Mouse (Mus musculus) liver, embryonic 14.5 days (tissue): ENCODE data around the gene 2510039O18Rik. TPM values are rescaled to one million over a fixed set of nuclear protein-coding genes. Genes with fewer than 3 reads are reported as not detected.

Source experiments
- ATAC-seq: fragments of 200-750 bp; cut with Nextera tagmentation; 2 replicates; pipeline ENCODE4 v1.8.0; 2017; ENCODE audit warnings: moderate number of reproducible peaks, mild to moderate bottlenecking, moderate library complexity; ENCODE audit not compliant: insufficient read depth
- DNase-seq, 3 experiments: peaks; one replicate each; pipeline ENCODE4 v3.0.0-alpha.2; 2012 to 2013; ENCODE audit warnings: low read depth in 3 of 3, low spot score in 3 of 3
- H3K27ac ChIP-seq: fragments of 300-500 bp; sonication (generic); 2 replicates; pipeline ENCODE4 v1.5.1; 2014; ENCODE audit warnings: moderate library complexity, mild to moderate bottlenecking, control low read depth, inconsistent platforms
- H3K27me3 ChIP-seq: fragments of 300-500 bp; sonication (generic); 2 replicates; pipeline ENCODE4 v1.6.1; 2014; ENCODE audit warnings: mild to moderate bottlenecking, low read length, moderate library complexity; ENCODE audit not compliant: control insufficient read depth, insufficient read depth
- H3K36me3 ChIP-seq: fragments of 300-500 bp; sonication (generic); replicated peaks from 2 replicates; pipeline ENCODE4 v1.6.1; 2014; ENCODE audit warnings: low read depth; ENCODE audit not compliant: control insufficient read depth, insufficient read depth
- H3K4me1 ChIP-seq, 2 experiments: fragments of 200-500 bp in 1 of 2; fragments of 300-500 bp in 1 of 2; sonication (generic) in 1 of 2; replicated peaks; 2 replicates each; pipeline ENCODE4 v1.6.1; 2012 to 2014; ENCODE audit warnings: antibody characterized with exemption in 1 of 2, inconsistent platforms in 1 of 2, low read length in 1 of 2; ENCODE audit not compliant: control insufficient read depth in 2 of 2, insufficient read depth in 2 of 2
- H3K4me2 ChIP-seq: fragments of 300-500 bp; sonication (generic); 2 replicates; pipeline ENCODE4 v1.6.1; 2014; ENCODE audit warnings: low read depth, mild to moderate bottlenecking, control low read depth, moderate library complexity
- H3K4me3 ChIP-seq, 2 experiments: fragments of 200-500 bp in 1 of 2; fragments of 300-500 bp in 1 of 2; sonication (generic) in 1 of 2; 2 replicates each; pipeline ENCODE4 v1.5.1; 2012 to 2014; ENCODE audit warnings: low read depth in 2 of 2, low read length in 2 of 2, mild to moderate bottlenecking in 2 of 2, control low read depth in 1 of 2, inconsistent platforms in 1 of 2, moderate library complexity in 1 of 2; ENCODE audit not compliant: insufficient read depth in 1 of 2
- H3K9ac ChIP-seq: fragments of 300-500 bp; sonication (generic); replicated peaks from 2 replicates; pipeline ENCODE4 v1.6.1; 2014; ENCODE audit warnings: mild to moderate bottlenecking, control low read depth, moderate library complexity
- H3K9me3 ChIP-seq: fragments of 300-500 bp; sonication (generic); 2 replicates; pipeline ENCODE4 v1.6.1; 2016; ENCODE audit warnings: low read length, mixed read lengths; ENCODE audit not compliant: control insufficient read depth
- CTCF ChIP-seq: IDR thresholded peaks from 2 replicates; pipeline ENCODE4 v1.5.1; 2016; ENCODE audit warnings: antibody characterized with exemption, low read depth, control low read depth
- EP300 ChIP-seq: IDR thresholded peaks from 2 replicates; pipeline ENCODE4 v1.6.1; 2016; ENCODE audit warnings: antibody characterized with exemption, low read depth
- WGBS: fragments of 180-500 bp; shearing (Covaris S2); extraction: QIAGEN DNeasy Blood & Tissue Kit; methylation state at CpG from one replicate; pipeline ENCODE4 v1.1.7; 2014; ENCODE audit not compliant: insufficient replicate concordance; 5-methylcytosine and 5-hydroxymethylcytosine counted together
- polyA plus RNA-seq, 2 experiments: library from polyadenylated mRNA; depleted of rRNA in 1 of 2; stranded (reverse) in 1 of 2; unstranded in 1 of 2; fragments of >200 nt; fragmentation: Nextera tagmentation in 1 of 2; extraction: Ambion mirVana in 1 of 2; gene quantifications; 2 replicates each; pipeline versions ENCODE4 v1.2.1 to v1.2.3; 2012 to 2014

The 2510039O18Rik gene
- 18.8 and 23.7 TPM in 2 replicates for polyA plus RNA-seq (2012; rRNA removed)
- 7.8 and 8.1 TPM in 2 replicates for polyA plus RNA-seq (2014; fragmentation: Nextera tagmentation; extraction: Ambion mirVana)

DNA sequence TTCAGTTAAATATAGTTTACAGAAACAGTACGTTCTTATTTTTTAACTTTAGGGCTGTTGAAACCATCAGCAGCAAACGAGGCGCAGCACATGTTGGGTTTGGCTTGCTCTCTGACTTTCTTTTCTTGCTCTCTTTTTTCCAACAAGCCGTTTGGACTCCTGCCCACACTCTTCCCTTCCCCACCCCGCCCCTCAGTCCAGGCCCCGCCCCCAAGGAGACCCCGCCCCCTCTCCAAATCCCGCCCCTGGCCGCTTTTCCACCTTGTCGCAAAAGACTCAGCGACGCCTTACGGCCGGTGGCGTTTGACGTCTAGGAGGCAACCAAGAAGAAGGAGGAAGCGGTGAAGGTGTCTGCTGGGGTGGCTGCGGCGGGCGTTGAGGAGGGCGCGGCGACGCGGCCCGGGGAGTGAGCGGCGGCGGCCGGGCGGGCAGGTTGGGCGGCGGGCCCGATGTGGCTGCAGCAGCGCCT lies at the start of gene 2510039O18Rik:
Gene 2510039O18Rik, plus strand, starts transcription at position 320 of the 469 bp plus-strand sequence.
- peak within 1 kb of the TSS; percentile 84 for H3K9ac ChIP-seq
- H3K4me1 ChIP-seq: peaks cover 4 to 32% of the 10 kb centered on the region in 2 experiments; a peak in 3 of 4 replicates
- ATAC-seq: peak; percentile 82
- H3K9me3 ChIP-seq: no peaks in the 10 kb centered on the region
- peak; percentile 79 to 85 (median 79) for DNase-seq
- peak within 1 kb of the TSS; percentile 56 for H3K27ac ChIP-seq
- WGBS: under 1% methylated on average over 25 of the region's 35 CpGs
- H3K27me3 ChIP-seq: no peaks in the 10 kb centered on the region; the same call in 1 of the 2 replicates
- H3K4me3 ChIP-seq: peak within 1 kb of the TSS; percentile 72 to 88
- H3K4me2 ChIP-seq: peak within 1 kb of the TSS; percentile 93
- H3K36me3 ChIP-seq: peaks cover 13% of the 10 kb centered on the region
- TF ChIP-seq CTCF: no peak

DNA sequence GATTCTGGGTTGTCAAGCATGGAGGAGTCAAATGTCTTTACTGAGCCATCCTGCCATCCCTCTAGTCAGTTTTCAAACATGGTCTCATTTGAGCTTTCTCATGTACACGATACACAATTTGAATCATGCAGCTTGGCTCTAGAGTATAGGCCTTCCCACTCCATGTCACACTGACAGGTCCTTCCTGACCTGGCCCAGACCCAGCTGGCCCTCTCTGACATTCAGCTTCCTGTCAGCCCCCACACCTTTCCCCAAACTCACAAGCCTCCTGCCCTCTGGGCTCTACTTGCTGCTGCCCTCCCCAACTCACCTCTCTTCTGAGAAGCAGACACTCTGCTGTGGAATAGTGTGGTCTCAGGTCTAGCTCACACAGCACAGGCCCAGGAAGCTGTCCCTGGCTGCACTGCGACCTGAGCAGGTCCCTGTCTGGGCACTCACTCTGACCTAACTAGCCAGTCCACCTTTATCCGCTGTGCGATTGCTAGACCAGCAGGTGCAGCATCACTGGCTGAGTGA lies 44.8 kb upstream of the 2510039O18Rik start:
- DNase-seq: no peak
- TF ChIP-seq EP300 (no peak), CTCF (no peak)
- WGBS: 83% methylated on average over 4 of the region's 4 CpGs
- H3K4me3 ChIP-seq: no peak overlapping the region
- H3K4me2 ChIP-seq: no peak overlapping the region
- H3K4me1 ChIP-seq: no peaks in the 10 kb centered on the region
- no peaks in the 10 kb centered on the region for H3K27me3 ChIP-seq
- peaks cover 11% of the 10 kb centered on the region for H3K36me3 ChIP-seq
- no peaks in the 10 kb centered on the region for H3K9me3 ChIP-seq
- no peak overlapping the region for H3K27ac ChIP-seq
- H3K9ac ChIP-seq: no peak overlapping the region
- ATAC-seq: no peak

DNA sequence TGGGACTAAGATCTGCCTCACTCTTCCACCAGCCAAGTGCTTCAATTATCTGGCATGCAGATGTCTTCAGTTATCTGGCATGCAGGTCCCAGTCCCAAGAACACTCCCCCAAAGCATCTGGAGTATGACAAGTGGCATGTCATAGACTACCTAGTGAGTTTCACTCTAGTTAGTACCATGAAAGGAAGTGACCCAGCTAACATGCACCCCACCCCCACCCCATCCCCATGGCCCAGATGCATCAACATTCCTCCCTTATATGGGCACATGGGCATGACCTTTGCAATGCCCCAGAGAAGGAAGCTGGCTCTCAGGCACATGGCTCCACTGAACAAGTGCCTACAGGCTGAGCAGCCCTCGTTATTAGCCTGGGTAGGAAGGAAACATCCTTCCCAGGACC lies 44.3 kb upstream of the 2510039O18Rik start:
- H3K27me3 ChIP-seq: no peaks in the 10 kb centered on the region
- no peaks in the 10 kb centered on the region for H3K9me3 ChIP-seq
- H3K4me2 ChIP-seq: no peak overlapping the region
- H3K4me1 ChIP-seq: no peaks in the 10 kb centered on the region
- H3K4me3 ChIP-seq: no peak overlapping the region
- H3K36me3 ChIP-seq: peaks cover 11% of the 10 kb centered on the region
- ATAC-seq (no peak), DNase-seq (no peak)
- no peak overlapping the region for H3K27ac ChIP-seq
- TF ChIP-seq EP300 (no peak), CTCF (no peak)
- WGBS: 25% methylated on average over 1 of the region's 1 CpGs
- no peak overlapping the region for H3K9ac ChIP-seq

DNA sequence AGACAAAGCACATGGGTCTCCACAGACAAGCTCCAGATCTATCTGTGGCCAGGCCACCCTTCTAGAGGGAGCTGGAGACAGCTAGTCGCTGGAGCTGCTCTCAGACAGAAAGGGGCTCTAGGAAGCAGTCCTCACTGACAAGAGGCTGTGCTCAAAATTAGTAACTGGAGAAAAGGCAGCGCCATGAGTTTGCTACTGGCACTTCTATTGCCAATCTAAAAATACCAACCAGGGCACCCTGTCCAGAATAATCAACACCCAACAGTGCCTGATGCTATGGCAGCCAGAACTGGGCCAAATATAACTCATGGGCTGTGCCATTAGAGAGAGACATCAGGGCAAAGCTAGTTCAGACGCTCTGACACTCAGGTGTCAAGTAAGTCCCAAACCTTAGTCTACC lies 43.3 kb upstream of the 2510039O18Rik start:
- H3K9me3 ChIP-seq: no peaks in the 10 kb centered on the region
- no peak for TF ChIP-seq CTCF
- no peak for TF ChIP-seq EP300
- no peak overlapping the region for H3K4me2 ChIP-seq
- peaks cover 16% of the 10 kb centered on the region for H3K36me3 ChIP-seq
- DNase-seq (no peak), ATAC-seq (no peak)
- H3K27ac ChIP-seq: no peak overlapping the region
- H3K27me3 ChIP-seq: no peaks in the 10 kb centered on the region
- no peak overlapping the region for H3K9ac ChIP-seq
- no peaks in the 10 kb centered on the region for H3K4me1 ChIP-seq
- WGBS: 80% methylated on average over 3 of the region's 3 CpGs
- no peak overlapping the region for H3K4me3 ChIP-seq

DNA sequence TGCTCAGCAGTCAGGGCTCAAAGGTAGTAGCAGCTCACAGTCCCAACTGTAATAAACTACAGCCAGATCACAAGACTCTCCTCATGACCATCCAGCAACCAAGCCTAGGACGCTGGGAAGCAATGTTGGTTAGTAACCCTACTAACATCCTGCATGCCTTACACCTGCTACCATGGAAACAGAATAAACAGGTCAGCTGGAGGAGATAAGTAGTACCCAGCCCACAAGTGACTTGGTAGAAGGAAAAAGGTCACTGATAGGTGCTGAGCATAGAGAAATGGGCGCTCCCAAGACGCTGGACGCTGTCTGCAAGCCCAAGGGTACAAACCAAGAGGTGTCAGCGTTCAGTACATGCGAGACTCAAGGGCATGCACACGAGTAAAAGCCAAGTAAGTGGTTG lies 40.2 kb upstream of the 2510039O18Rik start:
- no peak overlapping the region for H3K27ac ChIP-seq
- no peak for TF ChIP-seq EP300
- no peak for TF ChIP-seq CTCF
- no peak overlapping the region for H3K9ac ChIP-seq
- no peak overlapping the region for H3K4me2 ChIP-seq
- H3K27me3 ChIP-seq: no peaks in the 10 kb centered on the region
- H3K4me3 ChIP-seq: no peak overlapping the region
- H3K9me3 ChIP-seq: no peaks in the 10 kb centered on the region
- 62% methylated on average over 7 of the region's 7 CpGs for WGBS
- H3K36me3 ChIP-seq: peaks cover 13% of the 10 kb centered on the region
- peaks cover 6 to 11% of the 10 kb centered on the region in 2 experiments; a peak in 3 of 4 replicates for H3K4me1 ChIP-seq
- DNase-seq (no peak), ATAC-seq (no peak)
